Mouse (Mus musculus): ENCODE results near the gene Utp4. TPM values are rescaled to one million over a fixed set of nuclear protein-coding genes. Genes with fewer than 3 reads are reported as not detected.
"Not testable (repeated sequence)": the region's sequence is repeated elsewhere in the genome, so short reads cannot be mapped to it uniquely, and the experiment has no call there.

The Utp4 gene
- total and polyA plus RNA-seq, 3 experiments = 123 to 218 (median 174) TPM

GRCm38 (mm10) chr8:106925446-106925845 lies 32.0 kb downstream of the Utp4 start:
- H3K4me1 ChIP-seq (ENCODE audit: control insufficient read depth in 1 of 2, insufficient read depth in 2 of 2, low read length in 2 of 2) = no peaks in the 10 kb centered on the region; a peak in 1 of 4 replicates
- DNase-seq (ENCODE audit: low read depth, low spot score) = no peak
- no peak overlapping the region for H3K4me3 ChIP-seq (ENCODE audit: control insufficient read depth in 1 of 2, insufficient read depth in 1 of 2, low read depth in 2 of 2, low read length in 2 of 2)
- no peaks in the 10 kb centered on the region for H3K9me3 ChIP-seq (replicated peaks; ENCODE audit: insufficient read depth, low read length)
- H3K27me3 ChIP-seq (ENCODE audit: control insufficient read depth in 1 of 2, insufficient read depth in 2 of 2, low read length in 2 of 2) = no peaks in the 10 kb centered on the region
- no peak overlapping the region for H3K27ac ChIP-seq (ENCODE audit: control insufficient read depth, low read depth, low read length)
- TF ChIP-seq GATA1 (IDR thresholded peaks at IDR 0.05; ENCODE audit: low read depth, low read length) = no peak
- TF ChIP-seq TAL1 (IDR thresholded peaks at IDR 0.05; ENCODE audit: low read length) = no peak
- TF ChIP-seq KAT2A (conservative IDR thresholded peaks at IDR 0.05; ENCODE audit: low read depth, low read length) = no peak
- no peak for TF ChIP-seq USF1 (IDR thresholded peaks at IDR 0.05; ENCODE audit: low read depth, low read length)
- TF ChIP-seq ETS1 (IDR thresholded peaks at IDR 0.05; ENCODE audit: low read depth, low read length) = no peak
- no peak for TF ChIP-seq CHD1 (IDR thresholded peaks at IDR 0.05; ENCODE audit: low read depth, low read length)
- no peak for TF ChIP-seq POLR2AphosphoS5 (IDR thresholded peaks at IDR 0.05; ENCODE audit: borderline replicate concordance, low read depth, low read length)
- no peak for TF ChIP-seq SIN3A (IDR thresholded peaks at IDR 0.05; ENCODE audit: low read length)
- no peak for TF ChIP-seq ZMIZ1 (IDR thresholded peaks at IDR 0.05; ENCODE audit: low read depth, low read length)
- no peak for TF ChIP-seq CHD2 (IDR thresholded peaks at IDR 0.05; ENCODE audit: low read length)
- TF ChIP-seq MXI1 (IDR thresholded peaks at IDR 0.05; ENCODE audit: low read depth, low read length) = no peak
- TF ChIP-seq E2F4 (IDR thresholded peaks at IDR 0.05; ENCODE audit: borderline replicate concordance, low read depth, low read length) = no peak
- TF ChIP-seq MAFK (IDR thresholded peaks at IDR 0.05; ENCODE audit: borderline replicate concordance, low read depth, low read length) = no peak
- TF ChIP-seq TBP (IDR thresholded peaks at IDR 0.05; ENCODE audit: low read depth, low read length) = no peak
- TF ChIP-seq EP300 (IDR thresholded peaks at IDR 0.05; ENCODE audit: low read depth in 1 of 2, low read length in 2 of 2) = no peak
- no peak for TF ChIP-seq POLR2AphosphoS2 (IDR thresholded peaks at IDR 0.05; ENCODE audit: low read length)
- no peak for TF ChIP-seq JUND (IDR thresholded peaks at IDR 0.05; ENCODE audit: low read depth, low read length)
- TF ChIP-seq UBTF (IDR thresholded peaks at IDR 0.05; ENCODE audit: borderline replicate concordance, insufficient read depth, low read depth, low read length) = no peak
- no peak overlapping the region for H3K9ac ChIP-seq (ENCODE audit: control insufficient read depth, low read depth, low read length, poor library complexity, severe bottlenecking)
- H3K79me2 ChIP-seq (ENCODE audit: control insufficient read depth, insufficient read depth, low read length, poor library complexity) = no peaks in the 10 kb centered on the region
- H3K36me3 ChIP-seq (ENCODE audit: control insufficient read depth in 1 of 2, insufficient read depth in 2 of 2, low read length in 2 of 2) = peaks cover 8 to 10% of the 10 kb centered on the region in 2 experiments

- peak; percentile 61 for DNase-seq (ENCODE audit: low read depth, low spot score)
- Histone ChIP-seq H3K36me3 (ENCODE audit: control insufficient read depth in 1 of 2, insufficient read depth in 2 of 2, low read length in 2 of 2) (peaks cover 5 to 8% of the 10 kb centered on the region in 2 experiments; a peak in 3 of 4 replicates), H3K4me3 (ENCODE audit: control insufficient read depth in 1 of 2, insufficient read depth in 1 of 2, low read depth in 2 of 2, low read length in 2 of 2) (no peak overlapping the region), H3K27ac (ENCODE audit: control insufficient read depth, low read depth, low read length) (no peak overlapping the region), H3K9ac (ENCODE audit: control insufficient read depth, low read depth, low read length, poor library complexity, severe bottlenecking) (no peak overlapping the region), H3K9me3 (replicated peaks; ENCODE audit: insufficient read depth, low read length) (no peaks in the 10 kb centered on the region), H3K27me3 (ENCODE audit: control insufficient read depth in 1 of 2, insufficient read depth in 2 of 2, low read length in 2 of 2) (no peaks in the 10 kb centered on the region), H3K79me2 (ENCODE audit: control insufficient read depth, insufficient read depth, low read length, poor library complexity) (no peaks in the 10 kb centered on the region), H3K4me1 (ENCODE audit: control insufficient read depth in 1 of 2, insufficient read depth in 2 of 2, low read length in 2 of 2) (no peaks in the 10 kb centered on the region; a peak in 1 of 4 replicates)
- TF ChIP-seq SMC3 (IDR thresholded peaks at IDR 0.05; ENCODE audit: low read depth, low read length) (peak; percentile 69), ZC3H11A (IDR thresholded peaks at IDR 0.05; ENCODE audit: low read depth, low read length) (0 out of 2 replicates have a peak, but pooled peaks have one; percentile 12), CHD2 (IDR thresholded peaks at IDR 0.05; ENCODE audit: low read length) (no peak), MYB (IDR thresholded peaks at IDR 0.05; ENCODE audit: low read depth, low read length) (no peak), RAD21 (IDR thresholded peaks at IDR 0.05; ENCODE audit: low read depth, low read length) (peak; percentile 37), MXI1 (IDR thresholded peaks at IDR 0.05; ENCODE audit: low read depth, low read length) (no peak), CTCF (IDR thresholded peaks at IDR 0.05 in 2 of 3, conservative IDR thresholded peaks at IDR 0.05 in 1 of 3; ENCODE audit: control insufficient read depth in 1 of 3, insufficient read depth in 1 of 3, low read depth in 2 of 3, low read length in 3 of 3, poor library complexity in 1 of 3, severe bottlenecking in 1 of 3) (peak; percentile 39 to 64 (median 53))
Measured at GRCm38 (mm10) chr8:106927247-106927646, 33.8 kb downstream of the Utp4 start.

DNA sequence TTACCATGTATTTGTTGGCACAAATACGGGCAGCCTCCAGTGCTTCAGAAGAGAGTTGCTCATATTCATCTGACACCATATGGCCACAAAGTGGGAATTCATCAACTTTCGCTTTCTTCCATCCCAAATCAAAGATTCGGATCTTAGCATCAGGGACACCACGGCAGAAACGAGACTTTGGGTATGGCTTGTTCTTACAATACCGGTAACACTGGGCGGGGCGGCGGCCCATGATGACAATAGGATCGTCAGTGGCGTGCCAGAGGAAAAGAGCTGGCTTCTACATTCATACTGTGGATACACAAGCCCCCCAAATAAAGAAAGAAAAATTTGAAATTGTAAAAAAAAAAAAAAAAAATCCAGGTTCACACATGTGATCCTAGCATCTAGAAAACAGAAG lies 34.7 kb downstream of the Utp4 start:
- H3K36me3 ChIP-seq (ENCODE audit: control insufficient read depth in 1 of 2, insufficient read depth in 2 of 2, low read length in 2 of 2); H3K27me3 ChIP-seq (ENCODE audit: control insufficient read depth in 1 of 2, insufficient read depth in 2 of 2, low read length in 2 of 2); H3K4me3 ChIP-seq (ENCODE audit: control insufficient read depth in 1 of 2, insufficient read depth in 1 of 2, low read depth in 2 of 2, low read length in 2 of 2); H3K4me1 ChIP-seq (ENCODE audit: control insufficient read depth in 1 of 2, insufficient read depth in 2 of 2, low read length in 2 of 2); H3K9me3 ChIP-seq (replicated peaks; ENCODE audit: insufficient read depth, low read length); H3K79me2 ChIP-seq (ENCODE audit: control insufficient read depth, insufficient read depth, low read length, poor library complexity); H3K9ac ChIP-seq (ENCODE audit: control insufficient read depth, low read depth, low read length, poor library complexity, severe bottlenecking); DNase-seq (ENCODE audit: low read depth, low spot score); H3K27ac ChIP-seq (ENCODE audit: control insufficient read depth, low read depth, low read length): not testable (repeated sequence)
